Mouse (Mus musculus): ENCODE measurements around the gene Vmn2r28. TPM values are rescaled to one million over a fixed set of nuclear protein-coding genes. Genes with fewer than 3 reads are reported as not detected.

Gene Vmn2r28
- polyA plus RNA-seq (2014; fragmentation: Illumina TruSeq; extraction: RNeasy Lipid Tissue Mini Kit (QIAGEN cat#74804); ENCODE audit: low read depth, low replicate concordance), result not detected

DNA sequence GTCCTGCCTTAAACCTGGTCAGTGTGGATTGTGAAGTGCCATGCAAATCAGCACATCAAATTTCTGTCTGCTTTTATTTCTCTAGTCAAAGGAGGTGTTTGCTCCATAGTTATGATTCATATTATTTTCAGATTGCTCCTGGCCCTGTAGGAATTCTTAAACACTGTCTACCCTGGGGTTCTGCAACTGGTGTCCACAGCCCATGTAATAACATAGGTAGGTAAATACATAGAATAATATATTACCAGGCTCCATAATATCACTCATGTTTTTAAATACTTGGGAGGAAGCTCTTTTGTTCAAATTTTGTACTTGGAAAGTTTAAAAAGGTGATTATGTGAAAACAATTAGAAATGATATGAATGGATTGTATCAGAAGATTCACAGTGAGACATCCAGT lies at the start of gene Vmn2r28:
Vmn2r28 (minus strand) TSS at position 101 of the 400 bp plus-strand sequence.

DNA sequence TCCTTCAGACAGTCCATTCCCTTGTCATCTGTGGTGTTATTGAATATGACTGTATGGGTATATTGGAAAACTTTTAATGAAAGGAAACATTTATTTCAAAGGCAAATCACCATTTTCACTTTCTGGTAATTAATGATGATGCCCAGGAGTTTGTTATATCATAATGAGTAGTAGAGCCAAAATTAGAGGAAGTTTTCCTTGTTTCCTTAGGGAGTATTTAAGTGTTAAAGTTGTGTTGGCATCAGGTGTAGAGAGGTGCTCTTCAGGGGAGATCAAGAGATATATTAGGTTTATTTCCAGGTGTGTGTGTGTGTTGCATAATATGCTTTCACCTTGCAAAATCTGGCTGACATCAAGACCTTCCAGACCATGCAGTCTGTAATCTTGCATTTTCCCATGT lies 37.1 kb downstream of the Vmn2r28 start, which contains the start of gene Vmn1r59:
Vmn1r59 (minus strand) TSS at position 101 of the 400 bp plus-strand sequence.

Other genes starting within 250 kb of the Vmn2r28 start
- not detected for gene Gm5065, start 143.4 kb downstream of the Vmn2r28 start, polyA plus RNA-seq (2014; fragmentation: Illumina TruSeq; extraction: RNeasy Lipid Tissue Mini Kit (QIAGEN cat#74804); ENCODE audit: low read depth, low replicate concordance)
- gene Nlrp2, start 142.9 kb downstream of the Vmn2r28 start, polyA plus RNA-seq (2014; fragmentation: Illumina TruSeq; extraction: RNeasy Lipid Tissue Mini Kit (QIAGEN cat#74804); ENCODE audit: low read depth, low replicate concordance), result not detected
- gene Vmn1r58, start 80.6 kb downstream of the Vmn2r28 start, polyA plus RNA-seq (2014; fragmentation: Illumina TruSeq; extraction: RNeasy Lipid Tissue Mini Kit (QIAGEN cat#74804); ENCODE audit: low read depth, low replicate concordance), result not detected
- gene Vmn1r59, start 37.2 kb downstream of the Vmn2r28 start, polyA plus RNA-seq (2014; fragmentation: Illumina TruSeq; extraction: RNeasy Lipid Tissue Mini Kit (QIAGEN cat#74804); ENCODE audit: low read depth, low replicate concordance), result not detected
- gene Vmn1r60, start 53.4 kb upstream of the Vmn2r28 start, polyA plus RNA-seq (2014; fragmentation: Illumina TruSeq; extraction: RNeasy Lipid Tissue Mini Kit (QIAGEN cat#74804); ENCODE audit: low read depth, low replicate concordance), result not detected
- gene Vmn1r61, start 119.3 kb upstream of the Vmn2r28 start, polyA plus RNA-seq (2014; fragmentation: Illumina TruSeq; extraction: RNeasy Lipid Tissue Mini Kit (QIAGEN cat#74804); ENCODE audit: low read depth, low replicate concordance), result not detected
- not detected for gene Vmn1r62, start 179.7 kb upstream of the Vmn2r28 start, polyA plus RNA-seq (2014; fragmentation: Illumina TruSeq; extraction: RNeasy Lipid Tissue Mini Kit (QIAGEN cat#74804); ENCODE audit: low read depth, low replicate concordance)

All from testis, adult 10 weeks (tissue).